Mouse (Mus musculus): ENCODE results near the gene Naglu.

Gene Naglu

GRCm38 (mm10) chr11:101069391-101070188 lies at the start of gene Naglu:
Gene Naglu (plus strand): TSS chr11:101070012.
- peak; percentile 96 to 98 for DNase-seq

- DNase-seq = no peak
Measured at GRCm38 (mm10) chr11:101023371-101023770, 46.4 kb upstream of the Naglu start.

- no peak for DNase-seq
Measured at GRCm38 (mm10) chr11:101024001-101024400, 45.8 kb upstream of the Naglu start.

GRCm38 (mm10) chr11:101027121-101027520 lies 42.7 kb upstream of the Naglu start:
- DNase-seq = no peak

GRCm38 (mm10) chr11:101029320-101029719 lies 40.5 kb upstream of the Naglu start:
- DNase-seq = no peak

- DNase-seq = no peak
Measured at GRCm38 (mm10) chr11:101030136-101030807, 39.5 kb upstream of the Naglu start.

- no peak for DNase-seq
Measured at GRCm38 (mm10) chr11:101030808-101031156, 39.0 kb upstream of the Naglu start.

GRCm38 (mm10) chr11:101031470-101031869 lies 38.3 kb upstream of the Naglu start:
- no peak for DNase-seq

GRCm38 (mm10) chr11:101033856-101034500 lies 35.8 kb upstream of the Naglu start:
- no peak for DNase-seq

GRCm38 (mm10) chr11:101034614-101035327 lies 35.0 kb upstream of the Naglu start:
- no peak for DNase-seq

- no peak for DNase-seq
Measured at GRCm38 (mm10) chr11:101035328-101035695, 34.5 kb upstream of the Naglu start.

- no peak for DNase-seq
Measured at GRCm38 (mm10) chr11:101037795-101038194, 32.0 kb upstream of the Naglu start.

GRCm38 (mm10) chr11:101045826-101046225 lies 24.0 kb upstream of the Naglu start:
- no peak for DNase-seq

GRCm38 (mm10) chr11:101046440-101046839 lies 23.4 kb upstream of the Naglu start:
- no peak for DNase-seq

- no peak for DNase-seq
Measured at GRCm38 (mm10) chr11:101047502-101047901, 22.3 kb upstream of the Naglu start.

GRCm38 (mm10) chr11:101050359-101050758 lies 19.5 kb upstream of the Naglu start:
- no peak for DNase-seq

- DNase-seq = no peak
Measured at GRCm38 (mm10) chr11:101051051-101051493, 18.7 kb upstream of the Naglu start.

GRCm38 (mm10) chr11:101051617-101052016 lies 18.2 kb upstream of the Naglu start:
- DNase-seq = no peak

- DNase-seq = no peak
Measured at GRCm38 (mm10) chr11:101052751-101053473, 16.9 kb upstream of the Naglu start.

GRCm38 (mm10) chr11:101053974-101054373 lies 15.8 kb upstream of the Naglu start:
- no peak for DNase-seq

- DNase-seq = no peak
Measured at GRCm38 (mm10) chr11:101055418-101055817, 14.4 kb upstream of the Naglu start.

- DNase-seq = peak; percentile 34 to 55
Measured at GRCm38 (mm10) chr11:101056885-101057284, 12.9 kb upstream of the Naglu start.
